ENCODE assay signal across 10 mouse cellular contexts in genomic region chr5:48890216-48890615, GRCm38 (mm10).
DNase-seq lines count a peak whose midpoint lies in the region; ATAC-seq and TF ChIP-seq lines count a peak whose summit lies in the region.
"Had no signal": no experiment of that assay in that cellular context is flagged by ENCODE, and none has a peak within 500 bp of the region (broad histone marks: within the 10 kb centered on the region; RNA-seq: fewer than 3 reads in every experiment).

No protein-coding gene starts in this region.

- no peaks in the 10 kb centered on the region for H3K4me1 ChIP-seq in kidney, postnatal 0 days (replicated peaks; ENCODE audit: insufficient read depth, low read length)
- no peaks in the 10 kb centered on the region; the same call in 1 of the 2 replicates for H3K4me1 ChIP-seq in forebrain, embryonic 11.5 days (replicated peaks; ENCODE audit: control insufficient read depth, insufficient read depth, low read length)
- no peaks in the 10 kb centered on the region for H3K4me1 ChIP-seq in intestine, embryonic 14.5 days (replicated peaks; ENCODE audit: control insufficient read depth, insufficient read depth, low read length)
- H3K4me1 ChIP-seq in neural tube, embryonic 12.5 days: no peaks in the 10 kb centered on the region

- no peaks in the 10 kb centered on the region for H3K9me3 ChIP-seq in kidney, postnatal 0 days (replicated peaks; ENCODE audit: low read length)
- no peaks in the 10 kb centered on the region for H3K9me3 ChIP-seq in forebrain, embryonic 11.5 days (ENCODE audit: control insufficient read depth, low read length)
- H3K9me3 ChIP-seq in intestine, embryonic 14.5 days (ENCODE audit: control insufficient read depth, low read length): no peaks in the 10 kb centered on the region
- H3K9me3 ChIP-seq in neural tube, embryonic 12.5 days: no peaks in the 10 kb centered on the region

- DNase-seq in kidney, postnatal 0 days (ENCODE audit: low spot score): no peak
- no peak for DNase-seq in kidney, postnatal 36 days
- DNase-seq in forebrain, embryonic 11.5 days (ENCODE audit: low spot score): no peak
- no peak for DNase-seq in intestine, embryonic 14.5 days (ENCODE audit: low spot score)
- DNase-seq in natural killer cell, adult 2 months (ENCODE audit: low spot score in 2 of 2): no peak
- no peak for DNase-seq in cerebellum, adult 11-12 months
- DNase-seq: kidney, adult 9 months had no signal

- H3K36me3 ChIP-seq in kidney, postnatal 0 days (ENCODE audit: insufficient read depth, low read length): no peaks in the 10 kb centered on the region
- no peaks in the 10 kb centered on the region for H3K36me3 ChIP-seq in forebrain, embryonic 11.5 days (ENCODE audit: control insufficient read depth, insufficient read depth, low read length)
- H3K36me3 ChIP-seq in intestine, embryonic 14.5 days (ENCODE audit: control insufficient read depth, insufficient read depth, low read length): no peaks in the 10 kb centered on the region
- no peaks in the 10 kb centered on the region for H3K36me3 ChIP-seq in neural tube, embryonic 12.5 days

- no peak overlapping the region for H3K9ac ChIP-seq in kidney, postnatal 0 days (ENCODE audit: low read depth, low read length)
- no peak overlapping the region for H3K9ac ChIP-seq in forebrain, embryonic 11.5 days (ENCODE audit: low read length)
- H3K9ac ChIP-seq in intestine, embryonic 14.5 days (ENCODE audit: low read length): no peak overlapping the region
- no peak overlapping the region for H3K9ac ChIP-seq in neural tube, embryonic 12.5 days
- H3K9ac ChIP-seq: liver, embryonic 14.5 days had no signal

- H3K4me3 ChIP-seq in kidney, postnatal 0 days (replicated peaks; ENCODE audit: low read depth, low read length): no peak overlapping the region
- peak overlapping the region; percentile 34 for H3K4me3 ChIP-seq in forebrain, embryonic 11.5 days (ENCODE audit: low read depth, low read length)
- peak overlapping the region; percentile 18; the same call in 1 of the 2 replicates for H3K4me3 ChIP-seq in intestine, embryonic 14.5 days (ENCODE audit: low read depth, low read length)
- H3K4me3 ChIP-seq in neural tube, embryonic 12.5 days: no peak overlapping the region

- ATAC-seq in kidney, postnatal 0 days (replicated peaks; ENCODE audit: low FRiP score, low read depth): no peak
- no peak for ATAC-seq in forebrain, embryonic 11.5 days (replicated peaks; ENCODE audit: low FRiP score)
- no peak for ATAC-seq in intestine, embryonic 14.5 days (replicated peaks; ENCODE audit: low FRiP score, low TSS enrichment, low read depth)
- no peak for ATAC-seq in neural tube, embryonic 12.5 days (ENCODE audit: low FRiP score, low read depth)
- ATAC-seq in granulocyte monocyte progenitor cell, adult 5-6 weeks (replicated peaks; ENCODE audit: poor library complexity, severe bottlenecking): no peak

- WGBS in kidney, postnatal 0 days: 73% methylated on average over 8 of the region's 8 CpGs
- 72% methylated on average over 8 of the region's 8 CpGs for WGBS in forebrain, embryonic 11.5 days
- WGBS in intestine, embryonic 14.5 days: 60% methylated on average over 8 of the region's 8 CpGs
- WGBS in neural tube, embryonic 12.5 days: 78% methylated on average over 8 of the region's 8 CpGs

- no peaks in the 10 kb centered on the region for H3K27me3 ChIP-seq in kidney, postnatal 0 days (ENCODE audit: insufficient read depth, low read length)
- H3K27me3 ChIP-seq in forebrain, embryonic 11.5 days (ENCODE audit: control insufficient read depth, insufficient read depth, low read length): no peaks in the 10 kb centered on the region
- no peaks in the 10 kb centered on the region for H3K27me3 ChIP-seq in intestine, embryonic 14.5 days (replicated peaks; ENCODE audit: control insufficient read depth, insufficient read depth, low read length)
- no peaks in the 10 kb centered on the region for H3K27me3 ChIP-seq in neural tube, embryonic 12.5 days (replicated peaks)

- H3K4me2 ChIP-seq in kidney, postnatal 0 days (ENCODE audit: low read length): peak overlapping the region; percentile 45; the same call in 1 of the 2 replicates
- H3K4me2 ChIP-seq in forebrain, embryonic 11.5 days (ENCODE audit: low read depth, low read length, severe bottlenecking): peak overlapping the region; percentile 64
- peak overlapping the region; percentile 53 for H3K4me2 ChIP-seq in intestine, embryonic 14.5 days (ENCODE audit: low read length)
- H3K4me2 ChIP-seq in neural tube, embryonic 12.5 days (replicated peaks): peak overlapping the region; percentile 61

- H3K27ac ChIP-seq in kidney, postnatal 0 days: no peak overlapping the region
- H3K27ac ChIP-seq in forebrain, embryonic 11.5 days (ENCODE audit: low read depth, low read length): no peak overlapping the region
- no peak overlapping the region for H3K27ac ChIP-seq in intestine, embryonic 14.5 days (ENCODE audit: low read depth)
- H3K27ac ChIP-seq in neural tube, embryonic 12.5 days: no peak overlapping the region
- H3K27ac ChIP-seq: liver, embryonic 14.5 days had no signal

- no peak for TF ChIP-seq CTCF in kidney, postnatal 0 days (IDR thresholded peaks at IDR 0.05; ENCODE audit: low read depth)

Comparison
In these comparisons a context has a peak if more than half of its experiments do, and no peak if none do; other contexts are left out.
1. H3K4me3 ChIP-seq: peak in forebrain, embryonic 11.5 days (single experiment) and intestine, embryonic 14.5 days (single experiment); none in kidney, postnatal 0 days (single experiment) and neural tube, embryonic 12.5 days (single experiment).
2. Peak in every context shown above with its lines, with median percentiles within 50 percentile points of each other: H3K4me2 ChIP-seq.